Mouse (Mus musculus): ENCODE measurements at regions not wholly inside any gene's neighbourhood (a gene's known extent, or its start where the extent isn't known, plus 50 kb on each side); places are given as distances from the start of the nearest gene placed in this dataset.

DNA sequence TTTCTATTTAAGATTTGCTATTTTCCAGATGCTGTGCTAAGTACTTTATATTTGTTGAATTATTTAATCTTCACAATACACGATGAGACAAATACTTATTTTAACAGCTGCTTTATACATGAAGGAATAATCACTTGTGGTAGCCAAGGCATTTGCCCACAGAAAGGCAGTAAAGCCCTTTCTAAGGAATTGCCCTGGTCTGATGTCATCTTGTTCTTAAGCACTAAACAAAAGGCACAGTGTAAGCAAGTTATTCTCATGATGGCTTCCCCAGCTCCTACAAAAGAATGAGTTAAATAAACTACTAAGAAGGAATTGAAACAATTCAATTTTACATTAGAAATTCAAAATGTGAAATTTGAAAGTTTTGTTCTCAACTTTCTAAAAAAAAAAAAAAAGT is 358.8 kb downstream of the Cenpc1 start:
- Histone ChIP-seq H3K36me3 (ENCODE audit: control insufficient read depth, insufficient read depth, low read length) (no peaks in the 10 kb centered on the region), H3K4me3 (replicated peaks; ENCODE audit: low read length) (no peak overlapping the region), H3K27ac (replicated peaks; ENCODE audit: low read depth, low read length) (no peak overlapping the region), H3K4me1 (ENCODE audit: control insufficient read depth, insufficient read depth, low read length) (no peaks in the 10 kb centered on the region; the same call in 1 of the 2 replicates), H3K9me3 (ENCODE audit: control insufficient read depth, low read length) (no peaks in the 10 kb centered on the region), H3K9ac (ENCODE audit: low read depth, low read length, severe bottlenecking) (no peak overlapping the region), H3K4me2 (replicated peaks; ENCODE audit: low read depth, low read length, severe bottlenecking) (no peak overlapping the region), H3K27me3 (ENCODE audit: control insufficient read depth, insufficient read depth, low read length) (no peaks in the 10 kb centered on the region)
- DNase-seq (ENCODE audit: low spot score) (no peak), ATAC-seq (ENCODE audit: low FRiP score, low read depth) (no peak)
- no peak for TF ChIP-seq POLR2A (IDR thresholded peaks at IDR 0.05; ENCODE audit: borderline replicate concordance, extremely low read depth, insufficient read depth, insufficient read length)
- 28% methylated on average over 1 of the region's 1 CpGs for WGBS

DNA sequence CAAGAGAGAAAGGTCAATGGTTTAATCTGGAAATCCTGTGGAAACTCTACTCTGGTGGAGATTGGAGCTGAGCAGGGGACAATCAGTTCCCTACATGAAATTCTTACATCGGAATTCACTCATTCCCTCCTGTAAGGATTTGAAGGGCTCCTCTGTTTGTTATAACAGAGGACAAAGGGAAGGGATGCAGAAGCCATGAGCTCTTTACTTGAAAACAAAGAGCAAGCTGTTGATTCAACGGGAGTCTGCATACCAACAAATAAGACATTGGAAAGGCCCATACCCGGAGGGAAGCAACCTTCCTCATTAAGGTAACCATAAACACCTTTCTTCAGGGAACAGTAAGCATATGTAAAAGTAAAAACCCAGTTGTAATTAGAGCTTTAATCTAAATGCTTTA is 359.3 kb downstream of the Cenpc1 start:
- WGBS: 21% methylated on average over 3 of the region's 3 CpGs
- DNase-seq (ENCODE audit: low spot score): no peak
- no peak for ATAC-seq (ENCODE audit: low FRiP score, low read depth)
- Histone ChIP-seq H3K4me3 (replicated peaks; ENCODE audit: low read length) (no peak overlapping the region), H3K9me3 (ENCODE audit: control insufficient read depth, low read length) (no peaks in the 10 kb centered on the region), H3K4me1 (ENCODE audit: control insufficient read depth, insufficient read depth, low read length) (no peaks in the 10 kb centered on the region; the same call in 1 of the 2 replicates), H3K36me3 (ENCODE audit: control insufficient read depth, insufficient read depth, low read length) (no peaks in the 10 kb centered on the region), H3K27ac (replicated peaks; ENCODE audit: low read depth, low read length) (no peak overlapping the region), H3K9ac (ENCODE audit: low read depth, low read length, severe bottlenecking) (no peak overlapping the region), H3K27me3 (ENCODE audit: control insufficient read depth, insufficient read depth, low read length) (no peaks in the 10 kb centered on the region), H3K4me2 (replicated peaks; ENCODE audit: low read depth, low read length, severe bottlenecking) (no peak overlapping the region)
- no peak for TF ChIP-seq POLR2A (IDR thresholded peaks at IDR 0.05; ENCODE audit: borderline replicate concordance, extremely low read depth, insufficient read depth, insufficient read length)

DNA sequence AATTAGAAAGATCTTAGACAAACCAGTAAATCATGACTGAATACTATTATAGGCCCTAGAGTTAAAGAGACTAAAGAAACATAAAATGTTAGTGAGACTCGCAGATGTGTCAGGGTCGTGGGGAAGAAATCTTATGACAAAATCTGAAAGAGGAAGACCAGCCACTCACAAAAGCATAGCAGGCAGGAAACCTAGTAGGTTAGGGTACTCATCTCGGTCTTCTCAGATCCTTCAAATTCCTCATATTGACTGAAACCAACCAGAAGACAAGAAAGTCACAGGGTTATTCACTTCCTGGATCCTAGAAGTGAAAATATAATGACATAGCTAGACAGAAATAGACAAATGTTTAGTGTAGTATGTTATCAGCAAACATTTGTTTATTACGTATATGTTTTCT is 387.5 kb downstream of the Cenpc1 start:
- Histone ChIP-seq H3K4me1 (ENCODE audit: control insufficient read depth, insufficient read depth, low read length) (no peaks in the 10 kb centered on the region), H3K27me3 (ENCODE audit: control insufficient read depth, insufficient read depth, low read length) (no peaks in the 10 kb centered on the region), H3K27ac (replicated peaks; ENCODE audit: low read depth, low read length) (no peak overlapping the region), H3K9ac (ENCODE audit: low read depth, low read length, severe bottlenecking) (no peak overlapping the region), H3K36me3 (ENCODE audit: control insufficient read depth, insufficient read depth, low read length) (no peaks in the 10 kb centered on the region), H3K9me3 (ENCODE audit: control insufficient read depth, low read length) (no peaks in the 10 kb centered on the region), H3K4me2 (replicated peaks; ENCODE audit: low read depth, low read length, severe bottlenecking) (no peak overlapping the region), H3K4me3 (replicated peaks; ENCODE audit: low read length) (no peak overlapping the region)
- 89% methylated on average over 4 of the region's 4 CpGs for WGBS
- no peak for ATAC-seq (ENCODE audit: low FRiP score, low read depth)
- DNase-seq (ENCODE audit: low spot score): no peak
- no peak for TF ChIP-seq POLR2A (IDR thresholded peaks at IDR 0.05; ENCODE audit: borderline replicate concordance, extremely low read depth, insufficient read depth, insufficient read length)

DNA sequence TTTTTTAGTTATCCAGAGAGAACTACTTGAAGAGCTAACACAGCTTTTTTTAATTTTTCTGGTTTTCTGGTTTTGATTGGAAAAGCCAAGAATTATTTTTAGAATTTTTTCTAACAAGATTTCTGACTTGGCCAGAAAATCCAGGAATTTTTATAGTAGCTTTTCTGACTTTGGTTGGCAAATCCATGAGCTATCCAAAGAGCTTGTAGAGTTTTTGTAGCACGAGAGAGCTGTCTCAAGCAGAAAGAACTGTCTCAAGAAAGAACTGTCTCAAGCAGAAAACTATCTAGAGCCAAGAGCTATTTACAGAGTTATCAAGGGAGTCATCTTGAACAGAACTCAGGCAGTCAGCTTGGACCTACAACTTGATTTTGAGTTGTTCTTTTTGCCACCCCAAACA is 394.3 kb downstream of the Cenpc1 start:
- Histone ChIP-seq H3K4me1 (ENCODE audit: control insufficient read depth, insufficient read depth, low read length) (no peaks in the 10 kb centered on the region), H3K9me3 (ENCODE audit: control insufficient read depth, low read length) (no peaks in the 10 kb centered on the region), H3K4me3 (replicated peaks; ENCODE audit: low read length) (no peak overlapping the region), H3K27ac (replicated peaks; ENCODE audit: low read depth, low read length) (no peak overlapping the region), H3K27me3 (ENCODE audit: control insufficient read depth, insufficient read depth, low read length) (no peaks in the 10 kb centered on the region), H3K4me2 (replicated peaks; ENCODE audit: low read depth, low read length, severe bottlenecking) (no peak overlapping the region), H3K36me3 (ENCODE audit: control insufficient read depth, insufficient read depth, low read length) (no peaks in the 10 kb centered on the region), H3K9ac (ENCODE audit: low read depth, low read length, severe bottlenecking) (no peak overlapping the region)
- ATAC-seq (ENCODE audit: low FRiP score, low read depth): no peak
- WGBS: 47% methylated on average over 1 of the region's 1 CpGs
- no peak for DNase-seq (ENCODE audit: low spot score)
- TF ChIP-seq POLR2A (IDR thresholded peaks at IDR 0.05; ENCODE audit: borderline replicate concordance, extremely low read depth, insufficient read depth, insufficient read length): no peak

DNA sequence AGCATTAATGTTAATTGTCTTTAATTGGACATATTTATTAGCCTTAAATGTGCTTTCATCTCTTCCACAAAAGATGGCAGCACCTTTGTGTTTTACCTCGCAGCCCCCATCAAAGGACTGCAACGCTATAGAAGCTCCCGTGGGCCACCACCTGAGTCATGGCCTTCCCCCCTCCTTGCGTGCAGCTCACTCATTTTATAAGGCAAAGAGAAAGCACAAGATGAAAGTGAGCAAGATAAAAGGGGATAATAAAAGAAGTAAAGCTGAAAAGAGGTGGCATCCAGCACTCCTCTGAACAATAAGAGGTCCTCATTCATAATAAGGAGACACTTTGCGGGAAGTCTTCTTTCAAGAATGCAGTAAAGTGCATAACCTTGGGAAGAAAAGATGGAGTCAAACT is 403.9 kb downstream of the Cenpc1 start:
- H3K4me3 ChIP-seq (replicated peaks; ENCODE audit: low read length): no peak overlapping the region
- DNase-seq (ENCODE audit: low spot score) (no peak), ATAC-seq (ENCODE audit: low FRiP score, low read depth) (no peak)
- no peak overlapping the region for H3K4me2 ChIP-seq (replicated peaks; ENCODE audit: low read depth, low read length, severe bottlenecking)
- 56% methylated on average over 5 of the region's 5 CpGs for WGBS
- H3K4me1 ChIP-seq (ENCODE audit: control insufficient read depth, insufficient read depth, low read length): no peaks in the 10 kb centered on the region; the same call in 1 of the 2 replicates
- no peak overlapping the region for H3K9ac ChIP-seq (ENCODE audit: low read depth, low read length, severe bottlenecking)
- no peaks in the 10 kb centered on the region for H3K27me3 ChIP-seq (ENCODE audit: control insufficient read depth, insufficient read depth, low read length)
- H3K9me3 ChIP-seq (ENCODE audit: control insufficient read depth, low read length): no peaks in the 10 kb centered on the region
- no peak overlapping the region for H3K27ac ChIP-seq (replicated peaks; ENCODE audit: low read depth, low read length)
- no peak for TF ChIP-seq POLR2A (IDR thresholded peaks at IDR 0.05; ENCODE audit: borderline replicate concordance, extremely low read depth, insufficient read depth, insufficient read length)
- H3K36me3 ChIP-seq (ENCODE audit: control insufficient read depth, insufficient read depth, low read length): no peaks in the 10 kb centered on the region

DNA sequence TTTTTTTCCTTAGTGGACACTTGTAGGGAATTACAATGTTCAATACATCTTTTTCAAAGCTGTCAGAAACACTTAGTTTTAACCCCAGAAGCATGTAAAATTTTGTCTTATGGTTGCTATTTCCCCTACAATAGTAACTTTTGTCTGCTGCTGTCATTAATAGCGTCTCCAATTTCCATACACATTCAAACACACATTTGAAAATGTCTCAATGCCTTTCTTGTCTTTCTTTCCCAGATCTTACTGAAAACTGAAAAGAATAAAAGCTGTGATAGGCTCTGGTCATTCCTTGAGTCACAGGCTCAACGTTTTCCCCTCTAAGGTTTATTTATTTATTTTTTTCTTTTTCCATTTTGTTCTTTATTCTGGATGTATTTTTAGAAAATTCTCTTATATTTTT is 444.3 kb downstream of the Cenpc1 start:
- H3K4me3 ChIP-seq (replicated peaks; ENCODE audit: low read length): no peak overlapping the region
- H3K27me3 ChIP-seq (ENCODE audit: control insufficient read depth, insufficient read depth, low read length): no peaks in the 10 kb centered on the region
- H3K36me3 ChIP-seq (ENCODE audit: control insufficient read depth, insufficient read depth, low read length): no peaks in the 10 kb centered on the region
- 68% methylated on average over 2 of the region's 2 CpGs for WGBS
- ATAC-seq (ENCODE audit: low FRiP score, low read depth): no peak
- no peak for DNase-seq (ENCODE audit: low spot score)
- no peak overlapping the region for H3K27ac ChIP-seq (replicated peaks; ENCODE audit: low read depth, low read length)
- H3K9ac ChIP-seq (ENCODE audit: low read depth, low read length, severe bottlenecking): no peak overlapping the region
- H3K4me2 ChIP-seq (replicated peaks; ENCODE audit: low read depth, low read length, severe bottlenecking): no peak overlapping the region
- no peaks in the 10 kb centered on the region for H3K9me3 ChIP-seq (ENCODE audit: control insufficient read depth, low read length)
- H3K4me1 ChIP-seq (ENCODE audit: control insufficient read depth, insufficient read depth, low read length): no peaks in the 10 kb centered on the region
- no peak for TF ChIP-seq POLR2A (IDR thresholded peaks at IDR 0.05; ENCODE audit: borderline replicate concordance, extremely low read depth, insufficient read depth, insufficient read length)
